Mouse (Mus musculus) liver, adult 2 months (tissue): ENCODE measurements at regions not wholly inside any gene's neighbourhood (a gene's known extent, or its start where the extent isn't known, plus 50 kb on each side); places are given as distances from the start of the nearest gene placed in this dataset.

Experiments used
- DNase-seq: peaks from one replicate; pipeline ENCODE4 v3.0.0-alpha.2; 2011; ENCODE audit warnings: low read depth, low spot score; ENCODE audit errors: extremely low read depth
- H3K27ac ChIP-seq: fragments of 200-500 bp; replicated peaks from 2 replicates; pipeline ENCODE4 v1.5.1; 2012; ENCODE audit warnings: low read depth, mild to moderate bottlenecking, control low read depth, inconsistent platforms, low read length; ENCODE audit not compliant: insufficient read depth
- H3K27me3 ChIP-seq: fragments of 200-500 bp; 2 replicates; pipeline ENCODE4 v1.6.1; 2012; ENCODE audit warnings: mild to moderate bottlenecking, moderate library complexity, low read length, inconsistent platforms; ENCODE audit not compliant: control insufficient read depth, insufficient read depth
- H3K36me3 ChIP-seq: fragments of 200-500 bp; 2 replicates; pipeline ENCODE4 v1.6.1; 2012; ENCODE audit warnings: low read length, inconsistent platforms; ENCODE audit not compliant: control insufficient read depth, insufficient read depth
- H3K4me1 ChIP-seq: fragments of 200-500 bp; 2 replicates; pipeline ENCODE4 v1.6.1; 2011; ENCODE audit warnings: low read length; ENCODE audit not compliant: control insufficient read depth, insufficient read depth
- H3K4me3 ChIP-seq: fragments of 200-500 bp; 2 replicates; pipeline ENCODE4 v1.5.1; 2011; ENCODE audit warnings: low read depth, mild to moderate bottlenecking, control low read depth, low read length, moderate library complexity; ENCODE audit not compliant: insufficient read depth
- H3K79me2 ChIP-seq: fragments of 200-500 bp; 2 replicates; pipeline ENCODE4 v1.6.1; 2012; ENCODE audit warnings: inconsistent platforms, mild to moderate bottlenecking, low read length, moderate library complexity; ENCODE audit not compliant: control insufficient read depth, insufficient read depth
- H3K9ac ChIP-seq: fragments of 200-500 bp; 2 replicates; pipeline ENCODE4 v1.6.1; 2012; ENCODE audit warnings: low read depth, mild to moderate bottlenecking, control low read depth, inconsistent platforms, low read length
- CTCF ChIP-seq: fragments of 200-500 bp; IDR thresholded peaks from 2 replicates; pipeline ENCODE4 v1.5.1; 2011; ENCODE audit warnings: low read depth, low read length, control low read depth
- POLR2A ChIP-seq: fragments of 200-500 bp; IDR thresholded peaks from 2 replicates; pipeline ENCODE4 v1.6.1; 2011; ENCODE audit warnings: low read length, control low read depth; ENCODE audit not compliant: insufficient read depth; ENCODE audit errors: extremely low read depth
- WGBS: fragments of 180-500 bp; shearing (Covaris S2); methylation state at CpG from one replicate; pipeline ENCODE4 v1.1.7; 2018; 5-methylcytosine and 5-hydroxymethylcytosine counted together

GRCm38 (mm10) chr12:16008763-16009515 is 192.2 kb upstream of the Trib2 start:
- H3K79me2 ChIP-seq: no peaks in the 10 kb centered on the region
- H3K27me3 ChIP-seq: no peaks in the 10 kb centered on the region
- H3K27ac ChIP-seq: peak overlapping the region; percentile 27; the same call in 1 of the 2 replicates
- no peak overlapping the region for H3K4me3 ChIP-seq
- no peak overlapping the region for H3K9ac ChIP-seq
- no peaks in the 10 kb centered on the region for H3K36me3 ChIP-seq
- no peak for TF ChIP-seq CTCF
- no peak for TF ChIP-seq POLR2A
- peaks cover 3% of the 10 kb centered on the region; the same call in 1 of the 2 replicates for H3K4me1 ChIP-seq
- peak; percentile 18 for DNase-seq
- 36% methylated on average over 3 of the region's 3 CpGs for WGBS

- Histone ChIP-seq H3K4me3 (no peak overlapping the region), H3K27me3 (no peaks in the 10 kb centered on the region), H3K79me2 (no peaks in the 10 kb centered on the region), H3K27ac (no peak overlapping the region; the same call in 1 of the 2 replicates), H3K9ac (no peak overlapping the region), H3K4me1 (peaks cover 3% of the 10 kb centered on the region; the same call in 1 of the 2 replicates), H3K36me3 (no peaks in the 10 kb centered on the region)
- DNase-seq: no peak
- TF ChIP-seq CTCF (no peak), POLR2A (no peak)
- 65% methylated on average over 4 of the region's 4 CpGs for WGBS
Measured at GRCm38 (mm10) chr12:16008261-16008660, 191.5 kb upstream of the Trib2 start.

- WGBS: 85% methylated on average over 5 of the region's 5 CpGs
- TF ChIP-seq POLR2A (no peak), CTCF (no peak)
- Histone ChIP-seq H3K4me1 (no peaks in the 10 kb centered on the region), H3K27ac (no peak overlapping the region), H3K4me3 (no peak overlapping the region), H3K27me3 (no peaks in the 10 kb centered on the region), H3K9ac (no peak overlapping the region), H3K79me2 (no peaks in the 10 kb centered on the region), H3K36me3 (no peaks in the 10 kb centered on the region)
- no peak for DNase-seq
Measured at GRCm38 (mm10) chr12:16006688-16007087, 190.0 kb upstream of the Trib2 start.

- TF ChIP-seq CTCF: no peak
- TF ChIP-seq POLR2A: no peak
- no peak for DNase-seq
- Histone ChIP-seq H3K27ac (no peak overlapping the region), H3K4me1 (no peaks in the 10 kb centered on the region), H3K9ac (no peak overlapping the region), H3K4me3 (no peak overlapping the region), H3K79me2 (no peaks in the 10 kb centered on the region), H3K36me3 (no peaks in the 10 kb centered on the region), H3K27me3 (no peaks in the 10 kb centered on the region)
- WGBS: 95% methylated on average over 5 of the region's 5 CpGs
Measured at GRCm38 (mm10) chr12:16006286-16006685, 189.6 kb upstream of the Trib2 start.

- H3K27ac ChIP-seq: no peak overlapping the region
- no peaks in the 10 kb centered on the region for H3K27me3 ChIP-seq
- no peaks in the 10 kb centered on the region for H3K36me3 ChIP-seq
- 93% methylated on average over 7 of the region's 7 CpGs for WGBS
- no peak overlapping the region for H3K4me3 ChIP-seq
- no peak for DNase-seq
- no peak for TF ChIP-seq POLR2A
- no peak for TF ChIP-seq CTCF
- no peaks in the 10 kb centered on the region for H3K4me1 ChIP-seq
- no peaks in the 10 kb centered on the region for H3K79me2 ChIP-seq
- no peak overlapping the region for H3K9ac ChIP-seq
Measured at GRCm38 (mm10) chr12:16001811-16002210, 185.1 kb upstream of the Trib2 start.

GRCm38 (mm10) chr12:16001225-16001624 is 184.5 kb upstream of the Trib2 start:
- Histone ChIP-seq H3K27me3 (no peaks in the 10 kb centered on the region), H3K4me1 (no peaks in the 10 kb centered on the region), H3K79me2 (no peaks in the 10 kb centered on the region), H3K4me3 (no peak overlapping the region), H3K27ac (no peak overlapping the region), H3K36me3 (no peaks in the 10 kb centered on the region), H3K9ac (no peak overlapping the region)
- no peak for DNase-seq
- TF ChIP-seq POLR2A (no peak), CTCF (no peak)
- 79% methylated on average over 5 of the region's 5 CpGs for WGBS
